In the genomic region with DNA sequence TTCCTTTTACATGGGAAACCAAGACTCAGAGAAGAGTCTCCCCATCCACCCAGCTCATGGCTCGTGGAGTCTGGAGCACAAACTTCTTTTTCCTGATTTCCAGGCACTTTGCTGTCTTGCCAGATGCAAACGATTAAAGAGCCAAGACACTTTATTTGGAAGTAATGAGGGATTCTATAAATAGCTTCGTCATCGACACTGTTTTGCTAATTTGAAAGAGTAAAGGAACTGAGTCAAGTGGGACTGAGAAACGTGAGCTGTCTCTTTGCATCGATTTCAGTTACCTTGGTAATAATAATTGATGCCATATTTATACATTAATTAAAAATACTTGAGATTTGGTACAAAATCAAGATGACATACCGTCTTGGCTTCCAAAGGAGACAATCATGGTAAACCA, we compare ENCODE assay signal across 29 mouse cellular contexts.
"Had no signal": no experiment of that assay in that cellular context is flagged by ENCODE, and none has a peak within 500 bp of the region (broad histone marks: within the 10 kb centered on the region; RNA-seq: fewer than 3 reads in every experiment).

No protein-coding gene starts in this region.

- H3K9me3 ChIP-seq: heart, embryonic 13.5 days; heart, embryonic 15.5 days; hindbrain, embryonic 10.5 days; hindbrain, embryonic 12.5 days; intestine, embryonic 15.5 days; limb, embryonic 10.5 days; limb, embryonic 12.5 days; liver, embryonic 13.5 days; liver, embryonic 15.5 days had no signal

- H3K4me2 ChIP-seq: heart, embryonic 11.5 days; heart, embryonic 13.5 days; heart, embryonic 15.5 days; hindbrain, embryonic 12.5 days; hindbrain, embryonic 14.5 days; intestine, embryonic 15.5 days; limb, embryonic 12.5 days; liver, embryonic 11.5 days; liver, embryonic 13.5 days; liver, embryonic 15.5 days had no signal

- H3K27me3 ChIP-seq: heart, embryonic 13.5 days; heart, embryonic 15.5 days; hindbrain, embryonic 12.5 days; intestine, embryonic 15.5 days; limb, embryonic 12.5 days; liver, embryonic 13.5 days; liver, embryonic 15.5 days had no signal

- H3K4me1 ChIP-seq: heart, embryonic 13.5 days; heart, embryonic 15.5 days; hindbrain, embryonic 10.5 days; hindbrain, embryonic 12.5 days; intestine, embryonic 15.5 days; limb, embryonic 10.5 days; limb, embryonic 12.5 days; liver, embryonic 13.5 days; liver, embryonic 15.5 days had no signal

- H3K4me3 ChIP-seq: gastrocnemius, adult 2 months; heart, adult 2 months; heart, embryonic 13.5 days; heart, embryonic 15.5 days; hindbrain, embryonic 10.5 days; hindbrain, embryonic 12.5 days; intestine, embryonic 15.5 days; layer of hippocampus, adult 2 months; left cerebral cortex, adult 2 months; limb, embryonic 10.5 days; limb, embryonic 12.5 days; liver, embryonic 13.5 days; liver, embryonic 15.5 days had no signal

- H3K9ac ChIP-seq: heart, embryonic 13.5 days; heart, embryonic 15.5 days; hindbrain, embryonic 12.5 days; hindbrain, embryonic 14.5 days; intestine, embryonic 15.5 days; limb, embryonic 12.5 days; liver, embryonic 13.5 days; liver, embryonic 15.5 days had no signal

- H3K27ac ChIP-seq: gastrocnemius, adult 2 months; heart, adult 2 months; heart, embryonic 13.5 days; heart, embryonic 15.5 days; hindbrain, embryonic 10.5 days; hindbrain, embryonic 12.5 days; hindbrain, embryonic 14.5 days; intestine, embryonic 15.5 days; layer of hippocampus, adult 2 months; left cerebral cortex, adult 2 months; limb, embryonic 10.5 days; limb, embryonic 12.5 days; liver, embryonic 13.5 days; liver, embryonic 15.5 days had no signal

- H3K36me3 ChIP-seq: heart, embryonic 13.5 days; heart, embryonic 15.5 days; hindbrain, embryonic 10.5 days; hindbrain, embryonic 12.5 days; intestine, embryonic 15.5 days; limb, embryonic 10.5 days; limb, embryonic 12.5 days; liver, embryonic 13.5 days; liver, embryonic 15.5 days had no signal

- ATAC-seq: hindbrain, embryonic 16.5 days; inflammation-experienced regulatory T-cells, adult 6 months; intestine, embryonic 15.5 days; intestine, postnatal 0 days had no signal

- DNase-seq: gastrocnemius, adult 2 months; gastrocnemius, postnatal 14 days; gastrocnemius, postnatal 36 days; heart, adult 2 months; heart, postnatal 14 days; heart, postnatal 36 days; kidney, adult 18-20 months; kidney, adult 8-10 months; kidney, postnatal 10 days; kidney, postnatal 25 days; kidney, postnatal 4 days; liver; liver, embryonic 13.5 days had no signal
